8 mouse cellular contexts compared by ENCODE assay signal in the genomic region with DNA sequence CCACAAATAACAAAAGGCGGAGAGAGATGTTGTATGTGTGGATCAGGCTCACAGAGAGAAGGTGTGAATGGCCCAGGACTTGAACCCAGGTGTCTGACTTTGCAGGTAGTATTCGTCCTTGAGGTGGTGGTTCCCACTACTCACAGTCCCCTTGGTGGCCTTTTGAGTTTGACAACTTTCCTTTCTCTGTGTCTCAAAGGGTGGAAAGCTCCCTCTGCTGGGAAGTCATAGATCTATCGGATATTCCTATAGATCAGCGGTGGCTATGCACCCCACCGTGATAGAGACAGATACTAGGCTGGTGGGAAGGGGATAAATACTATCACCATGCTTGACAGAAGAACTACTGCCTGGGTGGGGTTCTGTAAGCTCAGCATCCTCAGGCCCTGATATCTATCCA.
DNase-seq lines count a peak whose midpoint lies in the region; ATAC-seq and TF ChIP-seq lines count a peak whose summit lies in the region.
"Had no signal": no experiment of that assay in that cellular context is flagged by ENCODE, and none has a peak within 500 bp of the region (broad histone marks: within the 10 kb centered on the region; RNA-seq: fewer than 3 reads in every experiment).

No protein-coding gene starts in this region.

- H3K4me3 ChIP-seq in layer of hippocampus, adult 2 months, result no peak overlapping the region
- no peak overlapping the region for H3K4me3 ChIP-seq in MEL (ENCODE audit: control insufficient read depth in 1 of 2, insufficient read depth in 1 of 2, low read depth in 2 of 2, low read length in 2 of 2)
- H3K4me3 ChIP-seq: neural tube, embryonic 12.5 days had no signal

- peaks cover 0 to 5% of the 10 kb centered on the region in 2 experiments; a peak in 2 of 4 replicates for H3K36me3 ChIP-seq in MEL (ENCODE audit: control insufficient read depth in 1 of 2, insufficient read depth in 2 of 2, low read length in 2 of 2)
- H3K36me3 ChIP-seq: neural tube, embryonic 12.5 days had no signal

- no peaks in the 10 kb centered on the region for H3K79me2 ChIP-seq in MEL (ENCODE audit: control insufficient read depth, insufficient read depth, low read length, poor library complexity)

- no peak overlapping the region for H3K27ac ChIP-seq in layer of hippocampus, adult 2 months
- no peak overlapping the region for H3K27ac ChIP-seq in MEL (ENCODE audit: control insufficient read depth, low read depth, low read length)
- H3K27ac ChIP-seq: neural tube, embryonic 12.5 days had no signal

- no peaks in the 10 kb centered on the region for H3K4me1 ChIP-seq in MEL (ENCODE audit: control insufficient read depth in 1 of 2, insufficient read depth in 2 of 2, low read length in 2 of 2)
- H3K4me1 ChIP-seq: neural tube, embryonic 12.5 days had no signal

- H3K9me3 ChIP-seq in MEL (replicated peaks; ENCODE audit: insufficient read depth, low read length), result no peaks in the 10 kb centered on the region
- H3K9me3 ChIP-seq: neural tube, embryonic 12.5 days had no signal

- TF ChIP-seq POLR2A in MEL (IDR thresholded peaks at IDR 0.05; ENCODE audit: control insufficient read depth in 1 of 2, insufficient read depth in 1 of 2, low read depth in 1 of 2, low read length in 2 of 2, poor library complexity in 1 of 2), result no peak

- no peaks in the 10 kb centered on the region for H3K27me3 ChIP-seq in MEL (ENCODE audit: control insufficient read depth in 1 of 2, insufficient read depth in 2 of 2, low read length in 2 of 2)
- H3K27me3 ChIP-seq: neural tube, embryonic 12.5 days had no signal

- no peak overlapping the region for H3K9ac ChIP-seq in MEL (ENCODE audit: control insufficient read depth, low read depth, low read length, poor library complexity, severe bottlenecking)
- H3K9ac ChIP-seq: neural tube, embryonic 12.5 days had no signal

- peak; percentile 57 for ATAC-seq in common myeloid progenitor, adult 5-6 weeks (replicated peaks; ENCODE audit: low read depth, poor library complexity, severe bottlenecking)

- DNase-seq in layer of hippocampus, adult 2 months (ENCODE audit: low spot score in 2 of 2), result peak in 1 of 2 experiments; percentile 29
- DNase-seq in layer of hippocampus, postnatal 14 days (ENCODE audit: low spot score in 2 of 2), result no peak
- peak; percentile 26 for DNase-seq in MEL (ENCODE audit: low read depth, low spot score)
- peak; percentile 10 for DNase-seq in lung, postnatal 14 days
- no peak for DNase-seq in right cerebral cortex, postnatal 36 days (ENCODE audit: low spot score in 2 of 2)
- DNase-seq in thymus, postnatal 36 days, result no peak

- no peak for TF ChIP-seq EP300 in MEL (IDR thresholded peaks at IDR 0.05; ENCODE audit: low read depth in 1 of 2, low read length in 2 of 2)

- peak; percentile 77 for TF ChIP-seq CTCF in layer of hippocampus, adult 2 months (conservative IDR thresholded peaks at IDR 0.05)
- TF ChIP-seq CTCF in MEL (IDR thresholded peaks at IDR 0.05 in 2 of 3, conservative IDR thresholded peaks at IDR 0.05 in 1 of 3; ENCODE audit: control insufficient read depth in 1 of 3, insufficient read depth in 1 of 3, low read depth in 2 of 3, low read length in 3 of 3, poor library complexity in 1 of 3, severe bottlenecking in 1 of 3), result peak in 2 of 3 experiments; percentile 9 to 63; a peak in 2 of 6 replicates

- peak; percentile 64 for TF ChIP-seq RAD21 in MEL (IDR thresholded peaks at IDR 0.05; ENCODE audit: low read depth, low read length)

TF ChIP-seq in MEL, 35 proteins besides CTCF, POLR2A, EP300 and RAD21:
- peak; percentile 78 for TF ChIP-seq SMC3 (IDR thresholded peaks at IDR 0.05; ENCODE audit: low read depth, low read length)
- TF ChIP-seq ZC3H11A (IDR thresholded peaks at IDR 0.05; ENCODE audit: low read depth, low read length), result peak; percentile 60
- no peak for TF ChIP-seq JUND (IDR thresholded peaks at IDR 0.05; ENCODE audit: low read depth, low read length)
TF ChIP-seq in MEL: peak in this region for 2.

Comparison
In these comparisons a context has a peak if more than half of its experiments do, and no peak if none do; other contexts are left out.
1. DNase-seq: peak in MEL (single experiment) and lung, postnatal 14 days (single experiment); none in layer of hippocampus, postnatal 14 days (0 of 2), right cerebral cortex, postnatal 36 days (0 of 2) and thymus, postnatal 36 days (0 of 2).